Mouse (Mus musculus) C2C12 (cell line): ENCODE measurements around the gene Med25. TPM values are rescaled to one million over a fixed set of nuclear protein-coding genes. Genes with fewer than 3 reads are reported as not detected.

Experiments
- H3K27me3 ChIP-seq: one replicate; pipeline ENCODE4 v1.6.1; 2011; ENCODE audit not compliant: control insufficient read depth, insufficient read depth, insufficient read length
- H3K36me3 ChIP-seq: one replicate; pipeline ENCODE4 v1.6.1; 2011; ENCODE audit not compliant: control insufficient read depth, insufficient read depth
- H3K4me3 ChIP-seq: one replicate; pipeline ENCODE4 v1.5.1; 2011; ENCODE audit warnings: mild to moderate bottlenecking, control low read depth; ENCODE audit not compliant: poor library complexity, insufficient read depth, severe bottlenecking
- H3K79me2 ChIP-seq: one replicate; pipeline ENCODE4 v1.6.1; 2011; ENCODE audit not compliant: control insufficient read depth, insufficient read depth
- H3K79me3 ChIP-seq: one replicate; pipeline ENCODE4 v1.6.1; 2011; ENCODE audit warnings: low read depth, control low read depth
- H3ac ChIP-seq: one replicate; pipeline ENCODE3; 2011; ENCODE audit warnings: low read depth; ENCODE audit not compliant: control insufficient read depth, insufficient read length
- CEBPB ChIP-seq: IDR thresholded peaks from one replicate; pipeline ENCODE4 v1.6.1; 2011; ENCODE audit warnings: low read depth, mild to moderate bottlenecking, control low read depth, moderate library complexity
- CTCF ChIP-seq: IDR thresholded peaks from one replicate; pipeline ENCODE4 v1.5.1; 2011; ENCODE audit not compliant: control insufficient read depth, insufficient read depth, insufficient read length
- FOSL1 ChIP-seq: IDR thresholded peaks from one replicate; pipeline ENCODE4 v1.8.0; 2011; ENCODE audit warnings: mild to moderate bottlenecking, low read length; ENCODE audit not compliant: poor library complexity, insufficient read depth, severe bottlenecking
- MAX ChIP-seq: IDR thresholded peaks from one replicate; pipeline ENCODE4 v1.6.1; 2011; ENCODE audit warnings: mild to moderate bottlenecking, control low read depth
- MYOD1 ChIP-seq: IDR thresholded peaks from one replicate; pipeline ENCODE4 v1.6.1; 2011; ENCODE audit warnings: low read depth; ENCODE audit not compliant: control insufficient read depth, insufficient read length
- MYOG ChIP-seq: IDR thresholded peaks from one replicate; pipeline ENCODE4 v1.6.1; 2011; ENCODE audit not compliant: control insufficient read depth, insufficient read length; ENCODE audit errors: extremely low read depth
- USF1 ChIP-seq: IDR thresholded peaks from one replicate; pipeline ENCODE4 v1.6.1; 2011; ENCODE audit warnings: low read depth, mild to moderate bottlenecking, control low read depth, moderate library complexity
- polyA plus RNA-seq: library from polyadenylated mRNA; unstranded; fragments of >200 nt; fragmentation: generic; extraction: Trizol; gene quantifications from one replicate; pipeline ENCODE4 v1.2.1, GENCODE M21; 2012; ENCODE audit warnings: missing spikeins

Gene Med25
- polyA plus RNA-seq, 1 experiment, result 43.9 TPM

DNA sequence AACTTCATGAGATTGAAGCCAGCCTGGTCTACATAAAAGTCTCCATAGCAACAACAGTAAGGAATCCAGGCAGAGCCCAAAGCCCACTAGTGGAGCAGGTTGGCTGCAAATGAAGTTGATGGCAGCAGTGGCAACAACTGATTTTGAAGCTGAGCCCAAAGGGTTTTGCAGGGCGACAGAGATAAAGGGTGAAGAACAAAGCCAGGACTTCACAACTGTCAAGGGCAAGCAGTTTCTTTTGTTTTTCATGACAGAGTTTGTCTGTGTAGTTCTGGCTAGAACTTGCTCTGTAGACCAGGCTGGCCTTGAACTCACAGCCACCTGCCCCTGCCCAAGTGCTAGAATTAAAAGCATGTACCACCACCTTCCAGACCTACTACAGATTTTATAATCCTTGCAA is 21.3 kb downstream of the Med25 start:
- Histone ChIP-seq H3K27me3 (no peaks in the 10 kb centered on the region), H3K79me2 (peaks cover 27% of the 10 kb centered on the region), H3ac (no peak overlapping the region), H3K36me3 (peaks cover under 1% of the 10 kb centered on the region), H3K79me3 (peaks cover 24% of the 10 kb centered on the region), H3K4me3 (no peak overlapping the region)
- TF ChIP-seq CTCF (no peak), MAX (no peak), FOSL1 (no peak), USF1 (no peak), MYOG (no peak), CEBPB (no peak), MYOD1 (no peak)

DNA sequence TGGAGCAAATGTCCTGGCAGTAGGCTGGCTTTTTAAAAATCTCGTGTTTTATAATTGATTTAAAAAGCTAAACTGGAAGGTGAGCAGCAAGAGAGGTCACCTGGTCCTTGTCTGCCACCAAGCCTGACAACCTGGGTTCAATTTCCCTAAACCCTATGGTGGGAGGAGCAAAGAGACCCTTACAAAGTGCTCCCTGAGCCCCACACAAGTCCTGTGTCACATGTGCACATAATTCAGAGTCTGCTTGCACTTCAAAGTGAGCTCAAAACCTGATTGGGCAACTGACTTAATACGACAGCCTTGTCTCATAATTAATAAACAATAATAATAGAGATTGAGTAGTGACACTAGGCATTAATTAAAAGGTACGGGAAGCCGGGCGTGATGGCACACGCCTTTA is 21.9 kb downstream of the Med25 start:
- Histone ChIP-seq H3K27me3 (no peaks in the 10 kb centered on the region), H3K4me3 (no peak overlapping the region), H3K79me2 (peaks cover 32% of the 10 kb centered on the region), H3ac (peak overlapping the region; percentile 44), H3K36me3 (peaks cover 5% of the 10 kb centered on the region), H3K79me3 (peaks cover 28% of the 10 kb centered on the region)
- TF ChIP-seq MYOG (no peak), CTCF (no peak), USF1 (no peak), CEBPB (no peak), MAX (no peak), FOSL1 (no peak), MYOD1 (no peak)

GRCm38 (mm10) chr7:44869697-44870528 is 22.6 kb downstream of the Med25 start, which contains the start of gene Ptov1:
TSS of gene Ptov1 (minus strand) at chr7:44869788.
- peaks cover 8% of the 10 kb centered on the region for H3K36me3 ChIP-seq
- peaks cover 33% of the 10 kb centered on the region for H3K79me3 ChIP-seq
- H3K27me3 ChIP-seq, result no peaks in the 10 kb centered on the region
- peak within 1 kb of the TSS; percentile 78 for H3K4me3 ChIP-seq
- TF ChIP-seq MYOD1, result no peak
- no peak for TF ChIP-seq MYOG
- peak within 1 kb of the TSS; percentile 87 for H3ac ChIP-seq
- H3K79me2 ChIP-seq, result peaks cover 39% of the 10 kb centered on the region

GRCm38 (mm10) chr7:44868919-44869696 is 23.4 kb downstream of the Med25 start:
- TF ChIP-seq CTCF (no peak), MYOD1 (no peak), CEBPB (no peak), USF1 (no peak), MAX (no peak), MYOG (no peak)
- no peaks in the 10 kb centered on the region for H3K27me3 ChIP-seq
- peaks cover 47% of the 10 kb centered on the region for H3K79me2 ChIP-seq
- peak overlapping the region; percentile 78 for H3K4me3 ChIP-seq
- peaks cover 35% of the 10 kb centered on the region for H3K79me3 ChIP-seq
- H3K36me3 ChIP-seq, result peaks cover 16% of the 10 kb centered on the region
- peak overlapping the region; percentile 87 for H3ac ChIP-seq

- Histone ChIP-seq H3ac (peak overlapping the region; percentile 57), H3K36me3 (peaks cover 21% of the 10 kb centered on the region), H3K4me3 (peak overlapping the region; percentile 78), H3K27me3 (no peaks in the 10 kb centered on the region), H3K79me2 (peaks cover 52% of the 10 kb centered on the region), H3K79me3 (peaks cover 35% of the 10 kb centered on the region)
- no peak for TF ChIP-seq USF1
- no peak for TF ChIP-seq FOSL1
- no peak for TF ChIP-seq MAX
- TF ChIP-seq MYOD1, result no peak
- TF ChIP-seq MYOG, result no peak
- no peak for TF ChIP-seq CTCF
- no peak for TF ChIP-seq CEBPB
Measured at GRCm38 (mm10) chr7:44868465-44868864, 24.0 kb downstream of the Med25 start.
